Mouse (Mus musculus): ENCODE measurements at regions not wholly inside any gene's neighbourhood (a gene's known extent, or its start where the extent isn't known, plus 50 kb on each side); places are given as distances from the start of the nearest gene placed in this dataset.

- no peak for DNase-seq (ENCODE audit: low spot score in 2 of 2)
Observed at GRCm38 (mm10) chr1:138908860-138909259, 52.2 kb upstream of the 2310009B15Rik start.

- DNase-seq (ENCODE audit: low spot score in 2 of 2) = no peak
Observed at GRCm38 (mm10) chr1:138909654-138910053, 53.0 kb upstream of the 2310009B15Rik start.

GRCm38 (mm10) chr1:138912156-138912616, 51.0 kb upstream of the Dennd1b start:
- DNase-seq (ENCODE audit: low spot score in 2 of 2) = peak in 1 of 2 experiments; percentile 42

- DNase-seq (ENCODE audit: low spot score in 2 of 2) = peak in 1 of 2 experiments; percentile 32
Observed at GRCm38 (mm10) chr1:138912928-138913327, 50.3 kb upstream of the Dennd1b start.

- no peak for DNase-seq (ENCODE audit: low spot score in 2 of 2)
Observed at GRCm38 (mm10) chr1:138913428-138913827, 49.8 kb upstream of the Dennd1b start.
